Mouse (Mus musculus) ES-CJ7 (cell line): ENCODE results near the gene Vmn1r16.
"Not testable (repeated sequence)": the region's sequence is repeated elsewhere in the genome, so short reads cannot be mapped to it uniquely, and the experiment has no call there.

Source experiments
- DNase-seq: peaks from one replicate; pipeline ENCODE4 v3.0.0; 2011; ENCODE audit warnings: low read depth, low spot score

The Vmn1r16 gene

GRCm38 (mm10) chr6:57329394-57329793 lies at the start of gene Vmn1r16:
Gene Vmn1r16, minus strand, starts transcription at chr6:57329494.
- no peak for DNase-seq

GRCm38 (mm10) chr6:57367496-57367895 lies 38.2 kb upstream of the Vmn1r16 start:
- no peak for DNase-seq

- DNase-seq, result not testable (repeated sequence)
These were observed 36.6 kb upstream of the Vmn1r16 start for GRCm38 (mm10) chr6:57365866-57366265.

GRCm38 (mm10) chr6:57363627-57364026 lies 34.3 kb upstream of the Vmn1r16 start, which contains the start of gene Vmn1r17:
Gene Vmn1r17, minus strand, starts transcription at chr6:57363727.
- no peak for DNase-seq

GRCm38 (mm10) chr6:57356864-57357263 lies 27.6 kb upstream of the Vmn1r16 start:
- DNase-seq, result no peak

GRCm38 (mm10) chr6:57326176-57326575 lies 3.1 kb downstream of the Vmn1r16 start:
- no peak for DNase-seq

GRCm38 (mm10) chr6:57278952-57279351 lies 50.3 kb downstream of the Vmn1r16 start:
- no peak for DNase-seq

- no peak for DNase-seq
These were observed 56.8 kb downstream of the Vmn1r16 start for GRCm38 (mm10) chr6:57272517-57272916.

- no peak for DNase-seq
These were observed 57.4 kb downstream of the Vmn1r16 start for GRCm38 (mm10) chr6:57271881-57272280.
